Mouse (Mus musculus) olfactory bulb, adult 2 months (tissue): Measurements from ENCODE around the gene BC029722. TPM values are rescaled to one million over a fixed set of nuclear protein-coding genes. Genes with fewer than 3 reads are reported as not detected.

Experiments used
- H3K27ac ChIP-seq: fragments of 200-500 bp; 2 replicates; pipeline ENCODE4 v1.5.1; 2012; ENCODE audit warnings: low read depth, low read length; ENCODE audit not compliant: insufficient read depth
- H3K4me1 ChIP-seq: fragments of 200-500 bp; 2 replicates; pipeline ENCODE4 v1.6.1; 2012; ENCODE audit warnings: low read length; ENCODE audit not compliant: control insufficient read depth, insufficient read depth
- H3K4me3 ChIP-seq: fragments of 200-500 bp; 2 replicates; pipeline ENCODE4 v1.5.1; 2012; ENCODE audit warnings: mild to moderate bottlenecking, low read depth, low read length, moderate library complexity; ENCODE audit not compliant: insufficient read depth
- CTCF ChIP-seq: fragments of 200-500 bp; IDR thresholded peaks from 2 replicates; pipeline ENCODE4 v1.5.1; 2012; ENCODE audit warnings: low read depth, mild to moderate bottlenecking, low read length, moderate library complexity; ENCODE audit not compliant: insufficient read depth
- POLR2A ChIP-seq: fragments of 200-500 bp; IDR thresholded peaks from 2 replicates; pipeline ENCODE4 v1.6.1; 2012; ENCODE audit warnings: mild to moderate bottlenecking, low read depth, low read length, moderate library complexity; ENCODE audit not compliant: insufficient read depth
- WGBS: fragments of 180-500 bp; shearing (Covaris S2); methylation state at CpG from one replicate; pipeline ENCODE4 v1.1.7; 2018; 5-methylcytosine and 5-hydroxymethylcytosine counted together
- polyA plus RNA-seq: library from polyadenylated mRNA; stranded (reverse); fragments of >200 nt; gene quantifications from 2 replicates; pipeline ENCODE4 v1.2.4, GENCODE M21; 2012; ENCODE audit warnings: low replicate concordance; ENCODE audit not compliant: missing spikeins, insufficient read depth, insufficient read length

Gene BC029722
- polyA plus RNA-seq, 1 experiment = not detected

DNA sequence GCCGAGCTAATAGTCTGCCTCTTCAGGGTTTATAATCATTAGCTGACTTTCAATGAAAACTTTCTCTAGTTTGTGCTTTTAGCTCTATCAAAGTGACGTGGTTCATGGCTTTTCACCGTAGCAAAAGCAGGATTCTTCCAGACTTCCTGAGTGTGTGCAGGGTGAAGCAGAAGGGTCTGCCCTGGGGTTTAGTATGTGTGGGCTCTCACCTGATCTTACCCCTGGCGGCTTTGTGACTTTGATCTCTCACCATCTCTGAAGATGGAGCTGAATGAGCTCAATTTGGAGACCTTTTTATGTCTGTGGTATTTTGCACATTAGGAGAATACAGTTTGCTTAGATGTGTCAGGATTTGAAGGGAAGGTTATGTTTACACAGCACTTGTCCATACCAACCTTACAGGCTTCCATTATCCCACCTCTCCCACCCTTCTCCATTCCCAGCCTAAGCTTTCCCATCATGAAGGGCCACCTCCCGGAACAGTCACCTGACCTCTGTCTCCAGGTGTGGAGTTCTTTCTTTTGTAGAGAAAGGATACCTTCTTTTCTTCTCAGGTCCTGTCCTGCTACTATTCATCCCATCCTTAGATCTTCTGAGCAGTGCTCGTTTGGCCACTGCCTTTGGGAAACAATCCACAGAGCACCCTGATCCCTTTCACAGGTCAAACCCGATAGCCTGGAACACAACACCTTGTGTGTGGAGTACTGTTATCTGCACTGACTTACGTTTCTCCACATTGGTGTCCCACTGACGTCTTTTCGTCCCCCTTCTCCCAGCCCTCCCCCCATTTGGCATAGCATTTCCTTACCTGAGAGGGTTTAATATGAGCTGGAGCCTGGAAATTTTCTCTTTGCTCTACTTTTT lies 42.2 kb downstream of the BC029722 start:
- no peak for TF ChIP-seq POLR2A
- H3K4me3 ChIP-seq = no peak overlapping the region
- 59% methylated on average over 10 of the region's 10 CpGs for WGBS

GRCm38 (mm10) chr2:155775685-155776263 lies 43.5 kb downstream of the BC029722 start:
- WGBS = 1% methylated on average over 44 of the region's 44 CpGs
- peak overlapping the region; percentile 82 for H3K4me3 ChIP-seq
- H3K4me1 ChIP-seq = peaks cover 18% of the 10 kb centered on the region
- peak overlapping the region; percentile 40 for H3K27ac ChIP-seq
- TF ChIP-seq POLR2A (no peak), CTCF (no peak)

More for the DNA sequence above, 42.2 kb downstream of the BC029722 start:
- Histone ChIP-seq H3K27ac (no peak overlapping the region), H3K4me1 (peaks cover 18% of the 10 kb centered on the region)

DNA sequence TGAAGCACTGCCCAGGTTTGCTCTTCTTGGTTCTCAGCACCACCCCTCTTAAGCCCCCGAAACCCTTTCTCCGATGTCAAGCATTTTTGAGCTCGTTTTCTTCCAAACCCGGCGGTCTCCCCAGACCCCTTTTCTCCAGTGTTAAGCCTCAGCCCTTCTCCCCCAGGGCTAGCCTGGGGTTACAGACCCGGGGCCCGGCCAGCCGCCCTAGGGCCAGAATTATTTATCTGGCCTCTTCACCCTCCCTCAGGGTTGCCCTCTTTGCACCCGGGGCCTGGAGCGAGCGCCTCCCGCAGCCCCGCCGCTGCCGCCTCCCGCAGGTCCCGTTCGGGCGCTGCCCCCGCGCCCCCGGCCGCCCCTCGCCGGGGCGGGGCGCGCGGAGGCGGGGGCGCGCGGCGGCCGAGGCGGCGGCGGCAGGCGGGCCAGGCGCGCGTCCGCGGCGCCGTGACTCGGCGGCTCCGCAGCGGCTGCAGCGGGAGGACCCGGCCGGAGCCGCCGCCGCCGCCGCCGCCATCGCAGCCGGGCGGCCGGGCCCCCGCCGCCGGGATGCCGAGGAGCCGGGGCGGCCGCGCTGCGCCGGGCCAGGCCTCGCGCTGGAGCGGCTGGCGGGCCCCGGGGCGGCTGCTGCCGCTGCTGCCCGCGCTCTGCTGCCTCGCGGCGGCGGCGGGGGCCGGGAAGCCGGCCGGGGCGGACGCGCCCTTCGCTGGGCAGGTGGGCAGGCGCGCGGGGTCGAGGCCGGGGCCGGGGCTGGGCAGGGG lies 44.1 kb downstream of the BC029722 start, which contains the start of gene Mmp24:
Gene Mmp24, plus strand, starts transcription at position 416 of the 758 bp plus-strand sequence.
- WGBS = 26% methylated on average over 100 of the region's 100 CpGs
- Histone ChIP-seq H3K4me1 (peaks cover 17% of the 10 kb centered on the region), H3K27ac (peak within 1 kb of the TSS; percentile 40), H3K4me3 (peak within 1 kb of the TSS; percentile 82)
- no peak for TF ChIP-seq CTCF
- TF ChIP-seq POLR2A = no peak

DNA sequence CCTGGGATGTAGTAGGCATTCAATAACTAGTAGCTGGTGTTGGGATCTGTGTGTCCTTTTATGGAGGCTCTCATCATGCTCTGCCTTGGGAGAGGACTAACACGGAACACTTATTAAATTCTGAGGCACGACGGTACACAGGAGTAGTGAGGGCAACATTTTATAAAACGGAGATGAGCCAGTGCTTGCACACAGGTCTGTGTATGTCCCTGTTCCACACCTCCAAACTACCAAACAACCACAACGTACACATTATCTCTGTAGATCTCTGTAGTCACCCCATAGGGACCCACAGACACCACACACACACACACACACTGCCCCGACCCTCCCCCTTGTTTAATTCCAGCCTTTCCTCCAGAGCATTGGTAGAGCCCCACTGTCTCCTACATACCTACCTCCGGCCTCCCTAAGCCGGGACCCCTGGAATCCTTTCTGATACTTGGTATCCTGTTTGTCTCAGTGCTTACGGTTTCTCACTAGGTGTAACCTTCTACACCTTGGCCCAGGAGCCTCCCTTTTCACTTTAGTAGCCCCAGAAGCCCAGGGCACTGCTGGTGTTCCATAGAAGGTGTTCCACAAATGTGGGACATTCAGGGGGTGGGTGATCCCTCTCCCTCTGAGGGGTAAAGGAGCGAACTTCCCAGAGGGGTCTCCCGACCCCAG lies 44.8 kb downstream of the BC029722 start:
- TF ChIP-seq POLR2A = no peak
- TF ChIP-seq CTCF = no peak
- no peak overlapping the region for H3K27ac ChIP-seq
- 43% methylated on average over 11 of the region's 11 CpGs for WGBS
- peak overlapping the region; percentile 82; the same call in 1 of the 2 replicates for H3K4me3 ChIP-seq
- peaks cover 13% of the 10 kb centered on the region for H3K4me1 ChIP-seq

GRCm38 (mm10) chr2:155773664-155774063 lies 45.6 kb downstream of the BC029722 start:
- H3K4me1 ChIP-seq = peaks cover 8% of the 10 kb centered on the region
- no peak overlapping the region for H3K4me3 ChIP-seq
- 77% methylated on average over 4 of the region's 4 CpGs for WGBS
- no peak overlapping the region for H3K27ac ChIP-seq
- no peak for TF ChIP-seq CTCF
- no peak for TF ChIP-seq POLR2A

Other genes starting within 250 kb of the BC029722 start
- not detected in 2 replicates for gene Gss, start 226.6 kb downstream of the BC029722 start, polyA plus RNA-seq
- not detected in 2 replicates for gene Myh7b, start 208.2 kb downstream of the BC029722 start, polyA plus RNA-seq
- gene Trpc4ap, start 127.0 kb downstream of the BC029722 start, polyA plus RNA-seq = 364 TPM in 1 of 2 replicates, not detected in the other
- gene Edem2, start 90.0 kb downstream of the BC029722 start, polyA plus RNA-seq = not detected in 2 replicates
- gene Gm17581, start 83.6 kb downstream of the BC029722 start, polyA plus RNA-seq = not detected in 2 replicates
- gene Procr, start 68.3 kb downstream of the BC029722 start, polyA plus RNA-seq = not detected in 2 replicates
- gene Mmp24, start 44.1 kb downstream of the BC029722 start, polyA plus RNA-seq = not detected in 2 replicates
- gene Eif6, start 7.5 kb upstream of the BC029722 start, polyA plus RNA-seq = not detected in 2 replicates
- not detected in 2 replicates for gene Fam83c, start 15.4 kb upstream of the BC029722 start, polyA plus RNA-seq
- 136 TPM in 1 of 2 replicates, not detected in the other for gene Uqcc1, start 110.9 kb upstream of the BC029722 start, polyA plus RNA-seq
- not detected in 2 replicates for gene Gm15557, start 121.3 kb upstream of the BC029722 start, polyA plus RNA-seq
- not detected in 2 replicates for gene Gdf5, start 125.9 kb upstream of the BC029722 start, polyA plus RNA-seq
- not detected in 2 replicates for gene Cep250, start 137.0 kb upstream of the BC029722 start, polyA plus RNA-seq
- not detected in 2 replicates for gene 6430550D23Rik, start 188.6 kb upstream of the BC029722 start, polyA plus RNA-seq
- gene Ergic3, start 188.6 kb upstream of the BC029722 start, polyA plus RNA-seq = not detected in 2 replicates
- gene Fer1l4, start 233.5 kb upstream of the BC029722 start, polyA plus RNA-seq = not detected in 2 replicates
- not detected in 2 replicates for gene Spag4, start 245.7 kb upstream of the BC029722 start, polyA plus RNA-seq